Mouse (Mus musculus): ENCODE data around the gene Fbxl19.

GRCm38 (mm10) chr7:127714816-127715215 lies 29.5 kb upstream of the Fbxl19 start:
- no peak for TF ChIP-seq CTCF (IDR thresholded peaks at IDR 0.05; ENCODE audit: low read depth)
- no peak for TF ChIP-seq EP300 (IDR thresholded peaks at IDR 0.05; ENCODE audit: low read depth)
